Mouse (Mus musculus): ENCODE measurements around the gene Igfbpl1.

- TF ChIP-seq CTCF (IDR thresholded peaks at IDR 0.05; ENCODE audit: insufficient read depth, low read length) (no peak), POLR2A (IDR thresholded peaks at IDR 0.05; ENCODE audit: borderline replicate concordance, extremely low read depth, low read depth, low read length) (no peak)
These were observed 7.9 kb downstream of the Igfbpl1 start for GRCm38 (mm10) chr4:45818814-45819207.
